Mouse (Mus musculus) adrenal gland, adult 2 months (tissue): ENCODE measurements around the gene Fosl2. TPM values are rescaled to one million over a fixed set of nuclear protein-coding genes. Genes with fewer than 3 reads are reported as not detected.
A peak's percentile ranks its signal among the peaks of the same experiment; 100 is the strongest.
"Not testable (repeated sequence)": the region's sequence is repeated elsewhere in the genome, so short reads cannot be mapped to it uniquely, and the experiment has no call there.

Experiments used
- DNase-seq: peaks from one replicate; pipeline ENCODE4 v3.0.0; 2021
- polyA plus RNA-seq: library from polyadenylated mRNA; depleted of rRNA; stranded (reverse); fragments of >200 nt; gene quantifications from 2 replicates; pipeline ENCODE4 v1.2.3, GENCODE M21; 2012; rRNA removed
- total RNA-seq, 2 experiments: library from RNA; stranded (reverse); gene quantifications; 2 replicates each; pipeline ENCODE4 v1.2.3; 2021

Fosl2 gene
- total and polyA plus RNA-seq, 3 experiments, result 248 to 347 (median 275) TPM

DNA sequence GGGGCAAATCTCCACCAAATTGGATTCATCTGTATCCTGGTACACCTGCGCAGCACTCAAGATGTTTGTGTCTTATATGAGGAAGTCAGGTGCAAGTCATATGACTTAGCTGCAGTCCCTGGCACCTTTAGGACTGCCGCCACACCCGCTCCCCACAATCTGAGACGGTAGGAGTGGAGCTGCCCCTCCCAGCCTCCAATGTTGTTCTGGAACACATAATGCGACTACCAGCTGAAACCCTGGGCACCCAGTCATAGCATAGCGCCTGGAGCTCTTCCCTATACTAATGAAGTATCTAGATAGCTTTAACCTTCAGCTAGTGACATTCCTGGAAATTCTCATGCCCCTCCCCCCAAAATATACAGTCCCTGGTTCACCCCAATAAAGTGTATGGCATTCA is 43.1 kb downstream of the Fosl2 start:
- not testable (repeated sequence) for DNase-seq

DNA sequence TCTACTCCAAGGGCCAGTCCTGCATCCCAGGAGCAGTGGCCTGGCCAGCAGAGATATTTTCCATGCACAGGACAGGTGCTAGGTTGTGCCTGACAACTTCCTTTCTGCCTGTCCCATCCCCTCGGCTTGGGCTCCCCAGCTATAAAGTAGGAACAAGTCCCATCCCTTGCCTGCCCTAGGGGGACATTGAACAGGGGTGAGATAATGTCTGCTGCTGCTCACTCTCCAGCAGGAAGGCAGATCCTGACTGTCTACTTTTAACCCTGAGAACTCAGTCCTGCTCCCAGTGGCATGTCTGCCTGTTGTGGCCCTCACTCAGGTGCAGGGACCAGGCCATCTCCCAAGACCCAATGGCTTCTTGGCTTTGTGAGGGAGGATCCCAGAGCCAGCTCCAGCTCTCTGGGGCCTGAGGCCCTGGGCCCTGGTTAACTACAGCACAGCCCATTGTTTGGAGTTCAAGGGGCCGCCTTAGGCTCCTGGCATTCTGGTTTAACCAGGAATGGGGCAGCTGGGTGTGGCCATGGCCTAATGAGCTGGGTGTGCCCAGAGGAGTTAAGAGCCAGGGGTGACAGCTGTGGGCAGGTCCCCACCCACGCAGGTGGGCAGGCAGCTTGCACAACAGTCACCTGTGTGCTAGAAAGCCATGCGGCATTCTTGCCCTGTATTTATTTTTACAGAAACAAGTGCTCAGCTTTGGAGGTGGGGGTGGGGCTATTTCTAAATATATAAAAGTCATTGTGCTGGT is 47.5 kb downstream of the Fosl2 start:
- no peak for DNase-seq

DNA sequence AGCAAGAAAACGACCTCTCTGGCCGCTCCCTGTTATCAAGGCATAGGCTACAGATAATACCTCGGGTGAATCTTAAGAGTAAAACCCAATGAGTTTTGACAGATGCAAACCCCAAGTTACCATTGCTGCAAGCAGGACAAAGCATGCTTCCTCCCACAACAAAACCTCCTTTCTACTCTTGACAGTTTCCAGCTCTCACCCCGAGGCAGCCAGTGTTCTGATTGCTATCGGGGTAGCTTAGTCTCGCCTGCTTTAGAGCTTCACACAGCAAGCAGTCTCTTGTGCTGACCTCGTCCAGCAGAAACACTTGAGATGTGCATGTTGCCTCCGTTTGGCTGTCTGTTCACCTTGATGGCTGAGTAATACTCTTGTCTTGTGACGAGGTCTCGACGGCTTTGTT is 52.1 kb downstream of the Fosl2 start:
- no peak for DNase-seq

DNA sequence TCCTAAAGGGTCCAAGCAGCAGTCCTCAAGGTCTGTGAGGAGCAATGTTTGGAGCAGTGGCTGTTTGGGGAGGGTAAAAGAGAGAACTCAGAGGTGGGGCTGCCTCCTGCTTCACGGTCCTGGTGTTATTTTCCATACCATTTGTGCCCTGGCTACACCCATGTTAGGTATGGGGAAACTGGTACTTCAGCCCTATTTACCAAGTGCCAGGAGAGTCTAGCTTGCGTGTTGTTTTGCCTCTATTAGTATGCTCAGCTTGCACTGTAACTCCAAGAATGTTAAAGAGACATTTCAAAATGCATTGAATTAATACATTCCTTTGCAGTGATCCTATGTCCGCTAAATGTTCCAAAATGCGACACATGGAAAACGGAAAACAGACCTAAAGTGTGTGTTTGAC is 55.7 kb downstream of the Fosl2 start:
- DNase-seq, result no peak

GRCm38 (mm10) chr5:32192016-32192845 is 56.6 kb downstream of the Fosl2 start:
- DNase-seq, result peak; percentile 86

DNA sequence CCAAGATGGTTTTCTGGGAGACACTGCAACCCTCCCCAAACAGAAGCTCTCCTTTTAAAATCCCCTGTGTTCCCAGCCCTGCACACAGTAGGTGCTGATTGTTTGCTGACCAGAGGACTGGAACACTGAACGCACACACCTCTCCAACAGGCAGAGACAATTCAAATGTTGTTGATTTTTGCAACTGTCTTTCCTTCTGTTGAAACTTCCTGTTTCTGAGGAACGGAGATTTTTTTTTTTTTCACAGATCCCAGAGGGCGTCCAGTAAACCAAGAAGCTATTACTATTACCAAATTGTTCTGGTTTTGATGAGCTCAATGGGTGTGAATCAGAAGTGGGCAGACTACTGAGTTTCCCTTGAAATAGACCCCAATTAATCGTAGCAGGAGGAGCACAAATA is 58.6 kb downstream of the Fosl2 start:
- DNase-seq, result no peak

- DNase-seq, result peak; percentile 36
Measured at GRCm38 (mm10) chr5:32195857-32196609, 60.4 kb downstream of the Fosl2 start.

DNA sequence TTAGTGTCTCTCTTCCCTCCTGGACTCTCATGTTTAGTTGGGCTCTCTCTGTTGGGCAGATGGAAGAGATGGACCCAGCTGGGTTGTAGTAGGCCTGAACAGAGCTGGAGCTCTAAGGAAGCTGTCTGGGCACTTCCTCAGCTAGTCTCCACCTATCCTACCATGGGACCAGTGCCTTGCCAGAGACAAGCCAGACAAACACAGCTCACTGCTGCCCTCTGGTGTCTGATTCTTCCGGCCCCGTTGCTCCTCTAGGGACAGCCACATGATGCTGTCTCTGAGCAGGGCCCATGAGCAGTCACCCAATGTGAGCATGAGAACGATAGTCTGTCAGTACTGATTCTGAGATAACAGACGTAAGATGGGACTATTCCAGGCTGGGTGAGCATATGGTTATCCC is 62.1 kb downstream of the Fosl2 start:
- DNase-seq, result peak; percentile 94

- no peak for DNase-seq
Measured at GRCm38 (mm10) chr5:32199136-32199535, 63.5 kb downstream of the Fosl2 start.

DNA sequence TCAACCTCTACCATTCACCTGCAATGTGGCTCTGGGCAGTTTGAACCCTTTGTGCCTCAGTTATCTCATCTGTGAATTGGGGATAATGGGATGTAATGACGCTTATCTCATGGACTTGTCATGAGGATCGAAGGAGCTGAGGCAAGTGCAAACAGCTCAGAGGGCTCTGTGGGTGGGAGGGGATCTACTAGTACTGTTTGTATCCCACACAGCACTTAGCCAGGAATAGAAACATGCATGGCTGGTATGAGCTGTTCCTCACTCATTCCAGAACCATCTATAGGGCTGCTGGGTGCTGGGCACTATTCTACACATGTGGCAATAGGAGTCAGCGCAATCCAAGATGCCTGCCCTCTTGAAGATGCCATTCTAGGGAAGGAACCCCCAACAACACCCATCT is 64.0 kb downstream of the Fosl2 start:
- DNase-seq, result no peak

- no peak for DNase-seq
Measured at GRCm38 (mm10) chr5:32204653-32205052, 69.1 kb downstream of the Fosl2 start.

- DNase-seq, result no peak
Measured at GRCm38 (mm10) chr5:32206726-32207125, 71.1 kb downstream of the Fosl2 start.

Other genes starting within 250 kb of the Fosl2 start
- gene Plb1, start 96.9 kb downstream of the Fosl2 start, total RNA-seq, result not detected
- gene Plb1, start 96.9 kb downstream of the Fosl2 start, polyA plus RNA-seq, result 0.02 and 0.17 TPM in 2 replicates